Mouse (Mus musculus) neural tube, embryonic 11.5 days (tissue): ENCODE measurements at regions not wholly inside any gene's neighbourhood (a gene's known extent, or its start where the extent isn't known, plus 50 kb on each side); places are given as distances from the start of the nearest gene placed in this dataset.
"Not testable (repeated sequence)": the region's sequence is repeated elsewhere in the genome, so short reads cannot be mapped to it uniquely, and the experiment has no call there.

Source experiments
- ATAC-seq: fragments of 200-750 bp; cut with Nextera tagmentation; 2 replicates; pipeline ENCODE4 v1.8.0; 2017; ENCODE audit warnings: moderate number of reproducible peaks, mild to moderate bottlenecking, moderate TSS enrichment, moderate library complexity; ENCODE audit not compliant: insufficient read depth, low FRiP score, low TSS enrichment
- DNase-seq: peaks from one replicate; pipeline ENCODE4 v3.0.0-alpha.2; 2015; ENCODE audit warnings: low spot score
- H3K27ac ChIP-seq: fragments of 300-500 bp; sonication (generic); 2 replicates; pipeline ENCODE4 v1.5.1; 2014; ENCODE audit warnings: low read depth, mild to moderate bottlenecking, low read length
- H3K27me3 ChIP-seq: fragments of 300-500 bp; sonication (generic); 2 replicates; pipeline ENCODE4 v1.6.1; 2014; ENCODE audit warnings: mild to moderate bottlenecking, low read length, mixed read lengths; ENCODE audit not compliant: control insufficient read depth, insufficient read depth
- H3K36me3 ChIP-seq: fragments of 300-500 bp; sonication (generic); 2 replicates; pipeline ENCODE4 v1.6.1; 2014; ENCODE audit warnings: mild to moderate bottlenecking, low read length, moderate library complexity, mixed read lengths; ENCODE audit not compliant: control insufficient read depth, insufficient read depth
- H3K4me1 ChIP-seq: fragments of 300-500 bp; sonication (generic); 2 replicates; pipeline ENCODE4 v1.6.1; 2014; ENCODE audit warnings: low read length, mixed read lengths; ENCODE audit not compliant: control insufficient read depth, insufficient read depth
- H3K4me2 ChIP-seq: fragments of 300-500 bp; sonication (generic); 2 replicates; pipeline ENCODE4 v1.6.1; 2014; ENCODE audit warnings: low read depth, mild to moderate bottlenecking, moderate library complexity
- H3K4me3 ChIP-seq: fragments of 300-500 bp; sonication (generic); 2 replicates; pipeline ENCODE4 v1.5.1; 2014; ENCODE audit warnings: low read depth, low read length
- H3K9ac ChIP-seq: fragments of 300-500 bp; sonication (generic); 2 replicates; pipeline ENCODE4 v1.6.1; 2014; ENCODE audit warnings: mild to moderate bottlenecking, low read length
- H3K9me3 ChIP-seq: fragments of 300-500 bp; sonication (generic); 2 replicates; pipeline ENCODE4 v1.6.1; 2016; ENCODE audit warnings: low read length; ENCODE audit not compliant: control insufficient read depth
- WGBS: fragments of 180-500 bp; shearing (Covaris S2); extraction: QIAGEN DNeasy Blood & Tissue Kit; methylation state at CpG from one replicate; pipeline ENCODE4 v1.1.7; 2014; 5-methylcytosine and 5-hydroxymethylcytosine counted together

DNA sequence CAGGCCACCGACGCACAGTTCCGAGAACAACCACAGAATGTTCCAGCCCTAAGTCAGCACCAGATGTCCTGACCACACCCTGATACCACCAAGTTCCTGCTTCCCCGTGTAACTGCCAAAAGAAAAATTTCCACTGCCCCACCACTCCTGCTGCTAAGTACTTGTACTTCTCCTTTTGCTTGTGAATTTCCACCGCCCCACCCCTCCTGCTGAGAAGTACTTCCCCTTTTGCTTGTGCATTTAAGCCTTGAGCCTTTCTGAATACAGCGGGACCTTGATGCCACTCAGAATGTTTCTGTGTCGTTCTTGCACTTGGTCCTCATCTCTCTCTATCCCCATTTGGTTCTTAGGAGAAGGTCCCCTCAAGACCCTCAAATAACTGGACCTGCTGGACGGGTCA, 100.8 kb upstream of the Plcb4 start:
- 93% methylated on average over 8 of the region's 8 CpGs for WGBS
- not testable (repeated sequence) for H3K4me1 ChIP-seq, ATAC-seq, DNase-seq, H3K27ac ChIP-seq, H3K9me3 ChIP-seq, H3K9ac ChIP-seq, H3K36me3 ChIP-seq, H3K27me3 ChIP-seq, H3K4me2 ChIP-seq, H3K4me3 ChIP-seq

DNA sequence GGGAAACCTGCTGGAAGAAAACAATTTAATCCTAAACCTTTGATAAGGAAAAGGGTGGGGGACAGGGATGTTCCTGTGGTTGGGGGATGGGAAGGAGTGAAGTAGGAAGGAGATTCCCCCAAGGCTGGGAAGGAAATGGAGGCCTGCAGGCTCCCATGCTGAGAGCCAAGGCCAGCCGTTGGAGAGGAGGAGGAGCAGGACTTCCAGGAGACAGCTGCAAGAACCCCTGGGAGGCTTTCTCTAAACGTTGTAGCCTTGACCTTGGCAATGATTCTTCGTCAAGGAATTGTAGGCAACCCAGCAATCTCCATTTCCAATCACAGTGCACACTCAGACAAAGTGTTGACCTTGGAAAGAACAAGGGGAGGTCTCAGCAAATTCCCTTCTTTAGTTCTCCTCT, 99.5 kb upstream of the Plcb4 start:
- H3K9me3 ChIP-seq = no peaks in the 10 kb centered on the region
- no peaks in the 10 kb centered on the region for H3K36me3 ChIP-seq
- ATAC-seq (no peak), DNase-seq (no peak)
- no peak overlapping the region for H3K4me3 ChIP-seq
- H3K4me1 ChIP-seq = no peaks in the 10 kb centered on the region
- H3K27ac ChIP-seq = no peak overlapping the region
- 49% methylated on average over 3 of the region's 3 CpGs for WGBS
- no peak overlapping the region for H3K4me2 ChIP-seq
- H3K27me3 ChIP-seq = no peaks in the 10 kb centered on the region
- no peak overlapping the region for H3K9ac ChIP-seq

DNA sequence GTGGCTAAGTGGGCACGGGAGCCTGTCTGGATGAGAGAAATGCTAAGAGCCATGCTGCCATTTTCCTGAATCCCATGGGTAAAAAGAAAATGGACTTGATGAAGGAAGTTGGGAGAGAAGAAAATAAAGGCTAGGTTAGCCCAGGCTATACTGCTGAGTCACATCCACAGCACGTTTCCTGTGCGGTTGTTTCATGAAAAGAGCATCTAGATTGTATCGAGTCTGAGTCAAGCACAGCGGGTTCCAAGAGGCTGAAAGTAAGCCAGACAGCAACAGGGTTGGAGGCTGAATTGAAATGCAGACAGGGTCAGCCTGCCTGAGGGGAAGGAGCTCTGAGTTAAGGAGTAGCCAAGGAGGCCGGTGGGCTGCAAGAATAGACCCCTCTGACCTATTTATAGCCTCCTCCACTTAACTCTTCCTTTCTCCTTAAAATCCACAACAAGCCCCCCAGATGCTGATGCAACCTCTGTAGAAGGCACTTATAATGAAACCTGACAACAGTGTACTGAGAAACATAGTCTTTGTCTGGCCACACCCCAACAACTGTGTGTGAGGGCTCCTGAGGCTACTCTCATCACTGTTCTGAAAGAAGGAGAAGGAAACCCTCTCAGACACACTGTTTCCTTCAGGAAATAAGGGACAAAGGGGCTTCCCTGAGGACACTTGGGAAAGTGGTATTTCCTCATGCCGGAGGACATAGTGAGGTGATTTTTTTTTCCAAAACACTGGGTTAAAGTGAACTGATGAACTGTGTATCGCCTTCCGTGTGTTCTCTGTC, 98.7 kb upstream of the Plcb4 start:
- 90% methylated on average over 9 of the region's 9 CpGs for WGBS
- DNase-seq (no peak), ATAC-seq (no peak)
- Histone ChIP-seq H3K4me1 (no peaks in the 10 kb centered on the region), H3K4me2 (no peak overlapping the region), H3K36me3 (no peaks in the 10 kb centered on the region), H3K9ac (no peak overlapping the region), H3K4me3 (no peak overlapping the region), H3K9me3 (no peaks in the 10 kb centered on the region), H3K27ac (no peak overlapping the region), H3K27me3 (no peaks in the 10 kb centered on the region)

DNA sequence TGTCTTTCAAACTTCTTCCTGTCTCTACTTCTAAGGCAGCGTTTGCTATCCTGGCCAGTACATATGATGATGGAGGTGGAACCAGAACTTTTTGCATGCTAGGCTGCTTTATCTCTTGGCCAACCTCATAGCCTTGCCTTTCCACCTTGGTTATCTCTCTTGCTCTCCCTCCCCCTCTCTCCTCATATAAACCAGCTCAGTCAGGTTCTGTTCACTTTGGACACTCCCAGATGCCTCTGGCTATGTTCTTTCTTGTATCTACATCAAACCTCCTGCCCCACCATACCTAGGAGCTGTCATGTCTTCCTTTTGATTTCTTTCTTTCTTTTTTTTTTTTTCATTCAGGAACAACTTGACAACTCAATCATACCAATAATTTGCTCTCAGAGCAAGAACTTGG, 98.0 kb upstream of the Plcb4 start:
- H3K4me2 ChIP-seq = no peak overlapping the region
- WGBS = 90% methylated on average over 1 of the region's 1 CpGs
- H3K27ac ChIP-seq = no peak overlapping the region
- no peak for ATAC-seq
- no peaks in the 10 kb centered on the region for H3K36me3 ChIP-seq
- H3K4me3 ChIP-seq = no peak overlapping the region
- no peaks in the 10 kb centered on the region for H3K4me1 ChIP-seq
- no peaks in the 10 kb centered on the region for H3K27me3 ChIP-seq
- H3K9ac ChIP-seq = no peak overlapping the region
- DNase-seq = no peak
- no peaks in the 10 kb centered on the region for H3K9me3 ChIP-seq

DNA sequence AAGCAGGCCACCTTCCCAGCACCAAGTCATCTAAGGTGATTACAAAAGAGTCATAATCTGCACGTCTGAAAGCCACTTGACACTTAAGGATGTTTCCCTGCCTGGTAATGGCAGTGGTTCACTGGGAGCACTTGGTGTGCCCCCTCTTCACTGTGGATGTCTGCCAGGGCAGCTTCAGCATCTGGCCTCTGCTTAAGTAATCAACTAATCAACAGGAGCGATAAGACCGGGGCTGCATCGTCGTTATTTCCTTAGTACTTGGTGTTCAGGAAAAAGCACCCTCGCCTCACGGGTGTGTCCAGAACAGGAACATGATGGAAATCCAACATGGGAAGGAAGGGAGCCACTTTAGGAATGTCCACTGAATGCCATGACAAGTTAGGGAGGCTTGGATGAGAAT, 97.1 kb upstream of the Plcb4 start:
- H3K4me3 ChIP-seq = no peak overlapping the region
- 70% methylated on average over 7 of the region's 7 CpGs for WGBS
- no peaks in the 10 kb centered on the region for H3K4me1 ChIP-seq
- H3K9me3 ChIP-seq = no peaks in the 10 kb centered on the region
- DNase-seq (no peak), ATAC-seq (no peak)
- H3K4me2 ChIP-seq = no peak overlapping the region
- H3K36me3 ChIP-seq = no peaks in the 10 kb centered on the region
- no peaks in the 10 kb centered on the region for H3K27me3 ChIP-seq
- no peak overlapping the region for H3K27ac ChIP-seq
- no peak overlapping the region for H3K9ac ChIP-seq

DNA sequence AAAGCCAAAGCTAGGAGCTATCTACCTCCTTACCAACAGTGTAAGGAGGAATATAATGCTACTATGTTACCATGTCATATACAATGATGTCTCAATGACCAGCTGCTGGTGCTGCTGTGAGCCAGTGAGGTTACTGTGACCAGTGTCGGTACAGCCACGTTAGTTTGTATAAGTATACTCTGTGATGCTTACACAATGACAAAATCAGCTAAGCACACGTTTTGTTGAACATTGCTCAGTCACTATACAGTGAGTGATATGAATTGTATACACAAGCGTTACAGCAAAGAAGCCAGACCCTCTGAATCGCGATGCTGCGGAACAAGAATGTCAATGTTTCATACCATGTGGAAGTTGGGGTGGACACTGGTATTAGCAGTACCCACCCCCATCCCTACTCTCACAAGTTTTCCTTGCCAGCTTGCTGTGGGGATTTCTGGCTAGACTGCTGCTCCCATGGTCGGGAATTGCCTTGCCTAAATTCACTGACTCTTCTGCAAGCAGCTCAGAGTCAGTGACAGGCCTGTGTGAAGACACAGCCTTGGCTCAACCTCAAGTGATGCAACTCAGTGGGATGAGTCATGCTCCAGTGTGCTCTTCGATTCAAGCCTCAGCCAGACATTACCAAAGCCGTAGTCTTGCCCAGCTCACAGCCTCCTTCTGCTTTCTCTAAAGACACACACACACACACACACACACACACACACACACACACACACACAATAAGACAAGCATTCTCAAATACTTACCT, 96.5 kb upstream of the Plcb4 start:
- Histone ChIP-seq H3K36me3 (no peaks in the 10 kb centered on the region), H3K9ac (no peak overlapping the region), H3K27me3 (no peaks in the 10 kb centered on the region), H3K4me3 (no peak overlapping the region), H3K4me2 (no peak overlapping the region), H3K27ac (no peak overlapping the region), H3K9me3 (no peaks in the 10 kb centered on the region), H3K4me1 (no peaks in the 10 kb centered on the region)
- no peak for DNase-seq
- WGBS = 86% methylated on average over 10 of the region's 10 CpGs
- ATAC-seq = no peak

DNA sequence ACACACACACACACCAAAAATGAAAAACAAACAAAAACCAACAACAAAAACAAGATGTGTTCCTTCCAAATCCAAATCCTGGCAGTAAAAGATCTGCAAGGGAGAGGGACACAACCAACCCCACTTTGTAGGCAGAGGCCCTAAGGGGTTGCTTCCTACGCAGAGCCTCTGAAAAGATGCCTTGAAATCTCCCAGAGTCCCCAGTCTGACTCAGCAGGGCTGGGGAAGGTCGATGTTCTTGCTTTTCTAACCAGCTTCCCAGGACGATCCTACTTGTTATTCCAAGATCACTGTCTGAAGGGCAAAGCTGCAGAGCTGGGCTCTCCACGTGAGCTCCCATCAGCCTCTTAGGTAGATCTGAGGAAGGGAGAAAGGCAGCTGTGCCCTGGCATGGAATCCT, 94.6 kb upstream of the Plcb4 start:
- no peak overlapping the region for H3K4me3 ChIP-seq
- H3K9ac ChIP-seq = no peak overlapping the region
- ATAC-seq (no peak), DNase-seq (no peak)
- H3K9me3 ChIP-seq = no peaks in the 10 kb centered on the region
- no peaks in the 10 kb centered on the region for H3K4me1 ChIP-seq
- no peaks in the 10 kb centered on the region for H3K36me3 ChIP-seq
- 66% methylated on average over 4 of the region's 4 CpGs for WGBS
- H3K27me3 ChIP-seq = no peaks in the 10 kb centered on the region
- no peak overlapping the region for H3K4me2 ChIP-seq
- H3K27ac ChIP-seq = no peak overlapping the region

DNA sequence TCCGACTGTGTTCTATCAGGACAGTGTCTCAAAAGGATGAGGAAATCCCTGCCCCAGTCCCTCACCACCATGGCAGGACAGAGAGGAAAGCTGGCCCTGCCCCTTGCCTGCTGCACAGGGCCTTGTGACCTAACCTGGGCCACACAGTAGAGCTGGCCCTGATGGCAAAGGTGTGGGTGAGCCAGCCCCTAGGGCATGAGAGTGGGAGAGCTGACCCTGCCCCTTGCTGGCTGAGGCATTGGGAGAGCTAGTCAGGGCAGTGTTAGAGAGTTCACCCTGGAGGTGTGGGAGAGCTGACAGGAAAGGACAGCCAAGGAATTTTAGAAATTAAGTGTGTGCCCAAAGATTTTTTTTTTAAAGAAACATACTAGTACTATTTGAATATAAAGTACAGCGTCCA, 90.5 kb upstream of the Plcb4 start:
- H3K27me3 ChIP-seq = no peaks in the 10 kb centered on the region
- no peak overlapping the region for H3K4me3 ChIP-seq
- WGBS = 89% methylated on average over 2 of the region's 2 CpGs
- H3K36me3 ChIP-seq = no peaks in the 10 kb centered on the region
- no peak overlapping the region for H3K9ac ChIP-seq
- no peak overlapping the region for H3K4me2 ChIP-seq
- no peaks in the 10 kb centered on the region for H3K9me3 ChIP-seq
- DNase-seq = no peak
- no peaks in the 10 kb centered on the region for H3K4me1 ChIP-seq
- no peak for ATAC-seq
- H3K27ac ChIP-seq = no peak overlapping the region

DNA sequence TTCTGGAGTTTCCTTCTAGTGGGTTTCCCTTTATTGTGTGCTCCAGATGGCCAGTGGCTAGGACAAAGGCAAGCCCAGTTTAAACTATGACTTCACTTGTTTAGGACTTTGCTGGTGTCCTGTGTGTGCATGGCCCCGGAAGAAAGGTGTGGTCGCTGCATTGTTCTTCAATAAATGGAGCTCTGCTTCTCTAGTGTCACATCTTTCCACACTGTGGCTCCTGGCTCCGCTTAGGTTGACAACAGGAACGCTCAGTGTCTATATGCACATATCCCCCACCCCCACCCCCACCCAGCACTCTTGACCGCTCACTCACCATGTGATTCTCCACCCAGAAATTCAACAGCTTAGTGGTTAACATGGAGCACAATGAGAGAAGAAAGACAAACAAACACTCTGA, 87.2 kb upstream of the Plcb4 start:
- ATAC-seq = no peak
- Histone ChIP-seq H3K9me3 (no peaks in the 10 kb centered on the region), H3K27ac (no peak overlapping the region), H3K27me3 (no peaks in the 10 kb centered on the region), H3K4me2 (no peak overlapping the region), H3K4me1 (no peaks in the 10 kb centered on the region), H3K36me3 (no peaks in the 10 kb centered on the region), H3K9ac (no peak overlapping the region), H3K4me3 (no peak overlapping the region)
- DNase-seq = no peak
- 79% methylated on average over 5 of the region's 5 CpGs for WGBS
